8 mouse cellular contexts compared by ENCODE assay signal in the genomic region with DNA sequence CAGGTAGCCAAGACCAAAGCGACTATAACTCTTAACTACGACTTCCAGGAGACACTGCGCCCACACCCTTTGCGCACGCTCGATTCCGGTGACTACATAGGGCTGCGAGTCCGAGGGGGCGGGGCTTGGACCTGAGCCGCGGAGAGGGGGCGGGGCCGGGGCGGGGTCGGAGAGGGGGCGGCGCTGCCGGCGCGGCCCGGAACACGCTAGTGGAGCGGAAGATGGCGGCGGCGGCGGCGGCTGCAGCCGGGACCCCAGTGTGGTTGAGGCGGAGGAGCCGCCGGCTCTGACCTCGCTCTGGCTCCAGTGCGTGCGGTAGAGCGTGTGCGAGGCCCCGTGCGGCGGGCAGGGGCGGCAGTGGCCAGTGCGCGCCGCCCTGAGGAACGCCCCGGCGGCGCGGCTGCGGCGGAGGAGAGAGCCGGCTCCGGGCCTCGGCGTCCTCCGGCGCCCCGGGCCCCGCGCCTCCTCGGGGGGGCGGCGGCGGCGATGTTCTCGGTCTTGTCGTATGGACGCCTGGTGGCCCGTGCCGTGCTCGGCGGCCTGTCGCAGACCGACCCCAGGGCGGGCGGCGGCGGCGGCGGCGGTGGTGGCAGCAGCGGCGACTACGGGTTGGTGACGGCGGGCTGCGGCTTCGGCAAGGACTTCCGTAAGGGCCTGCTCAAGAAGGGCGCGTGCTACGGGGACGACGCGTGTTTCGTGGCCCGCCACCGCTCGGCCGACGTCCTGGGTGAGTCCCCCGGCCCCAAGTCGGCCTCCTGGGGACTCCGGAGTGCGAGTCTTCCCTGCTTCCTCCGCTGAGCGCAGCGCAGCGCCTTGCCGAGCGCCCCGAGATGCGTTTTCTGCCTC. TPM values are rescaled to one million over a fixed set of nuclear protein-coding genes. Genes with fewer than 3 reads are reported as not detected.
DNase-seq lines count a peak whose midpoint lies in the region; ATAC-seq and TF ChIP-seq lines count a peak whose summit lies in the region.

A gene (plus strand): TSS at position 183 of the 846 bp plus-strand sequence.

- peaks cover 3% of the 10 kb centered on the region; the same call in 1 of the 2 replicates for H3K9me3 ChIP-seq in forebrain, embryonic 10.5 days
- H3K9me3 ChIP-seq in heart, embryonic 15.5 days (replicated peaks): no peaks in the 10 kb centered on the region
- H3K9me3 ChIP-seq in liver, embryonic 14.5 days (ENCODE audit: control insufficient read depth, low read length): no peaks in the 10 kb centered on the region
- no peaks in the 10 kb centered on the region for H3K9me3 ChIP-seq in neural tube, embryonic 11.5 days (ENCODE audit: control insufficient read depth, low read length)
- H3K9me3 ChIP-seq in stomach, postnatal 0 days (ENCODE audit: control insufficient read depth, low read length): no peaks in the 10 kb centered on the region

- H3K4me3 ChIP-seq in forebrain, embryonic 10.5 days: peak within 1 kb of the TSS; percentile 98
- peak within 1 kb of the TSS; percentile 85 for H3K4me3 ChIP-seq in heart, embryonic 15.5 days
- peak within 1 kb of the TSS; percentile 63 to 75 for H3K4me3 ChIP-seq in liver, embryonic 14.5 days (ENCODE audit: insufficient read depth in 1 of 2, low read depth in 2 of 2, low read length in 2 of 2)
- peak within 1 kb of the TSS; percentile 94 for H3K4me3 ChIP-seq in neural tube, embryonic 11.5 days (ENCODE audit: low read depth, low read length)
- peak within 1 kb of the TSS; percentile 94 for H3K4me3 ChIP-seq in stomach, postnatal 0 days (ENCODE audit: low read depth, low read length)

- ATAC-seq in heart, embryonic 15.5 days (replicated peaks; ENCODE audit: insufficient number of reproducible peaks, insufficient read depth, low FRiP score, low read depth): peak; percentile 93
- peak; percentile 92 for ATAC-seq in liver, embryonic 14.5 days (ENCODE audit: insufficient read depth)
- ATAC-seq in neural tube, embryonic 11.5 days (ENCODE audit: insufficient read depth, low FRiP score, low TSS enrichment): peak; percentile 93
- peak; percentile 85 for ATAC-seq in stomach, postnatal 0 days (ENCODE audit: low FRiP score, low TSS enrichment)

- peak within 1 kb of the TSS; percentile 93 for H3K27ac ChIP-seq in forebrain, embryonic 10.5 days
- H3K27ac ChIP-seq in heart, embryonic 15.5 days: peak within 1 kb of the TSS; percentile 90
- H3K27ac ChIP-seq in liver, embryonic 14.5 days: no peak within 1 kb of the TSS
- H3K27ac ChIP-seq in neural tube, embryonic 11.5 days (ENCODE audit: low read depth, low read length): peak within 1 kb of the TSS; percentile 67
- H3K27ac ChIP-seq in stomach, postnatal 0 days (replicated peaks): peak within 1 kb of the TSS; percentile 82

- H3K4me1 ChIP-seq in forebrain, embryonic 10.5 days: peaks cover 34% of the 10 kb centered on the region
- peaks cover 49% of the 10 kb centered on the region for H3K4me1 ChIP-seq in heart, embryonic 15.5 days (replicated peaks)
- peaks cover 18 to 29% of the 10 kb centered on the region in 2 experiments for H3K4me1 ChIP-seq in liver, embryonic 14.5 days (replicated peaks; ENCODE audit: control insufficient read depth in 2 of 2, insufficient read depth in 2 of 2, low read length in 1 of 2)
- H3K4me1 ChIP-seq in neural tube, embryonic 11.5 days (ENCODE audit: control insufficient read depth, insufficient read depth, low read length): peaks cover 5% of the 10 kb centered on the region; the same call in 1 of the 2 replicates
- H3K4me1 ChIP-seq in stomach, postnatal 0 days (replicated peaks; ENCODE audit: control insufficient read depth, insufficient read depth): 0 out of 2 replicates have a peak, but pooled peaks cover 7% of the 10 kb centered on the region

- H3K4me2 ChIP-seq in heart, embryonic 15.5 days: peak within 1 kb of the TSS; percentile 89
- H3K4me2 ChIP-seq in liver, embryonic 14.5 days (ENCODE audit: low read depth): peak within 1 kb of the TSS; percentile 100
- H3K4me2 ChIP-seq in neural tube, embryonic 11.5 days (ENCODE audit: low read depth): peak within 1 kb of the TSS; percentile 99
- H3K4me2 ChIP-seq in stomach, postnatal 0 days (replicated peaks; ENCODE audit: low read depth): peak within 1 kb of the TSS; percentile 93

- under 1% methylated on average over 112 of the region's 114 CpGs for WGBS in forebrain, embryonic 10.5 days
- WGBS in heart, embryonic 15.5 days: under 1% methylated on average over 94 of the region's 114 CpGs
- WGBS in liver, embryonic 14.5 days (ENCODE audit: insufficient replicate concordance): under 1% methylated on average over 108 of the region's 114 CpGs
- under 1% methylated on average over 82 of the region's 114 CpGs for WGBS in neural tube, embryonic 11.5 days
- WGBS in stomach, postnatal 0 days: under 1% methylated on average over 84 of the region's 114 CpGs

- H3K27me3 ChIP-seq in forebrain, embryonic 10.5 days (ENCODE audit: poor library complexity, severe bottlenecking): peaks cover 10% of the 10 kb centered on the region; the same call in 1 of the 2 replicates
- H3K27me3 ChIP-seq in heart, embryonic 15.5 days: no peaks in the 10 kb centered on the region
- H3K27me3 ChIP-seq in liver, embryonic 14.5 days (ENCODE audit: control insufficient read depth, insufficient read depth, low read length): no peaks in the 10 kb centered on the region; the same call in 1 of the 2 replicates
- H3K27me3 ChIP-seq in neural tube, embryonic 11.5 days (ENCODE audit: control insufficient read depth, insufficient read depth, low read length): no peaks in the 10 kb centered on the region
- no peaks in the 10 kb centered on the region for H3K27me3 ChIP-seq in stomach, postnatal 0 days (ENCODE audit: control insufficient read depth, insufficient read depth, low read length)

- TF ChIP-seq EP300 in liver, embryonic 14.5 days (IDR thresholded peaks at IDR 0.05; ENCODE audit: low read depth): no peak
- no peak for TF ChIP-seq EP300 in stomach, postnatal 0 days (optimal IDR thresholded peaks at IDR 0.05)

- peak within 1 kb of the TSS; percentile 86 for H3K9ac ChIP-seq in heart, embryonic 15.5 days
- H3K9ac ChIP-seq in liver, embryonic 14.5 days (replicated peaks): peak within 1 kb of the TSS; percentile 66
- peak within 1 kb of the TSS; percentile 79 for H3K9ac ChIP-seq in neural tube, embryonic 11.5 days (ENCODE audit: low read length)
- peak within 1 kb of the TSS; percentile 93 for H3K9ac ChIP-seq in stomach, postnatal 0 days (ENCODE audit: low read length)

- H3K36me3 ChIP-seq in forebrain, embryonic 10.5 days (replicated peaks): peaks cover 28% of the 10 kb centered on the region
- H3K36me3 ChIP-seq in heart, embryonic 15.5 days: no peaks in the 10 kb centered on the region; the same call in 1 of the 2 replicates
- no peaks in the 10 kb centered on the region; the same call in 1 of the 2 replicates for H3K36me3 ChIP-seq in liver, embryonic 14.5 days (replicated peaks; ENCODE audit: control insufficient read depth, insufficient read depth, low read depth)
- peaks cover 2% of the 10 kb centered on the region; the same call in 1 of the 2 replicates for H3K36me3 ChIP-seq in neural tube, embryonic 11.5 days (ENCODE audit: control insufficient read depth, insufficient read depth, low read length)
- no peaks in the 10 kb centered on the region for H3K36me3 ChIP-seq in stomach, postnatal 0 days (ENCODE audit: control insufficient read depth, insufficient read depth, low read length)

- DNase-seq in CD4-positive, CD25-positive, alpha-beta regulatory T cell, adult 2 months (ENCODE audit: low read depth, low spot score): peak; percentile 97
- peak; percentile 86 for DNase-seq in c-Kit-negative CD71-positive TER-119-positive erythroid progenitor cells, embryonic 14.5 days (ENCODE audit: low read depth, low spot score)
- DNase-seq in forebrain, embryonic 10.5 days (ENCODE audit: extremely low spot score, low spot score): peak; percentile 89
- DNase-seq in kidney, postnatal 25 days: peak; percentile 95 to 97
- DNase-seq in liver, embryonic 14.5 days (ENCODE audit: low read depth in 3 of 3, low spot score in 3 of 3): peak; percentile 89 to 91 (median 90)
- DNase-seq in neural tube, embryonic 11.5 days (ENCODE audit: low spot score): peak; percentile 92
- peak; percentile 97 for DNase-seq in stomach, postnatal 0 days (ENCODE audit: low spot score)

- TF ChIP-seq CTCF in liver, embryonic 14.5 days (IDR thresholded peaks at IDR 0.05; ENCODE audit: low read depth): no peak
- TF ChIP-seq CTCF in stomach, postnatal 0 days (IDR thresholded peaks at IDR 0.05; ENCODE audit: low read depth): no peak; the same call in 1 of the 2 replicates

RNA-seq across cellular contexts. Expression of the gene that starts here (rescaled TPM):
- polyA plus RNA-seq in forebrain, embryonic 10.5 days (2016; fragmentation: Nextera tagmentation; extraction: Ambion mirVana): 8.3 and 9.0 TPM in 2 replicates
- polyA plus RNA-seq in heart, embryonic 15.5 days (2015; fragmentation: Nextera tagmentation; extraction: Ambion mirVana): 11.9 and 12.2 TPM in 2 replicates
- 3.5 and 3.6 TPM in 2 replicates for polyA plus RNA-seq in liver, embryonic 14.5 days (2012; rRNA removed)
- polyA plus RNA-seq in liver, embryonic 14.5 days (2014; fragmentation: Nextera tagmentation; extraction: Ambion mirVana): 2.7 and 2.9 TPM in 2 replicates
- 8.5 and 9.2 TPM in 2 replicates for polyA plus RNA-seq in neural tube, embryonic 11.5 days (2014; fragmentation: Nextera tagmentation; extraction: Ambion mirVana)
- polyA plus RNA-seq in stomach, postnatal 0 days (2015; fragmentation: Nextera tagmentation; extraction: Ambion mirVana): 7.8 and 8.2 TPM in 2 replicates
